Mouse (Mus musculus) layer of hippocampus, postnatal 25 days (tissue): ENCODE results near the gene Sh2b1. TPM values are rescaled to one million over a fixed set of nuclear protein-coding genes. Genes with fewer than 3 reads are reported as not detected.

ENCODE experiments used
- DNase-seq, 2 experiments: peaks; one replicate each; pipeline ENCODE4 v3.0.0; 2022; ENCODE audit warnings: mixed read lengths in 2 of 2, low spot score in 1 of 2; ENCODE audit errors: extremely low spot score in 1 of 2
- total RNA-seq, 2 experiments: library from RNA; stranded (reverse); gene quantifications; 2 replicates each; pipeline ENCODE4 v1.2.3; 2021

Sh2b1 gene
- total RNA-seq, 2 experiments from 2014 or later, result 70.8 to 73.1 TPM

DNA sequence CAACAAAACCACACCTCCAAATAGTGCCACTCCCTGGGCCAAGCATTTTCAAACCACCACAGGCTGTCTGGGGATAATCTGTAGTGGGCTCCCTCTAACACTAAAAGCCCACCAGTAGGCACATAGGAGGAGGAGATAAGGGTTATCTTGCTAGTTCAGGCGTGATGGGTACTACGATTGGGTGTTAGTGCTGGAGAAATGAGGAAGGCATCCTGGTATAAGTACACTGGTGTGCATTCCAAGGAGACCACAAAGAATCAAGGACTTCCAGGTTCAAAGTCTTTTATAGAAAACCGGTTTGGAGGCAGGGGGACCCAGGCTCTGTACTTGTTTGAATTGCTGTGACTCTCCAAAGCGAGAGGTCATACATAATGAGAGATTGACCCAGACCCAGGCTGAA is 47.1 kb downstream of the Sh2b1 start:
- no peak for DNase-seq

DNA sequence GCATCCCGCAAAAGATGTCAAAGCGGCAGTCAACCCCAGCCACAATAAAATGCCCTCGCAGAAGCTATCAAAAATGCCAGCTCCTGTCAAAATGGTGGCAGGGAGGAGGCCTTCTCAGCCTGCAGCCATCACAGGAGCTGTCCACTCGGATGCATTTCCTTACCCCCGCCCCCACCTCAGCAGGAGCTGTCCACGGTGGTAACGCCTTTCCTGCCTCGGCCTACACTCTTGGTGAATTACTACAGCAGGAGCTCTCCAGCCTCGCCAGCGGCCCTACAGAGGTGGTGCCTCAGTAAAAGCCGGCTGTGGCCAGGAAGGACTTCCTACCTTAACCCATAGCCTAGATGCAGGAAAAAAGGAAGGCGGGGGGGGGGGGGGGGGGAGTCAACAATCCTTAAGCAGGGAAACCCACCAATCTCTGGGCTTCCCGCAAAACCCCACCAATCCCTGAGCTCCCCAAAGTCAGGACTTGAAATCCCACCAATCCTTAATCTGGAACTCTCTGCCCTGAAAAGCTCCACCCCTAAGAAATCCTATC is 47.8 kb downstream of the Sh2b1 start:
- DNase-seq, result no peak

DNA sequence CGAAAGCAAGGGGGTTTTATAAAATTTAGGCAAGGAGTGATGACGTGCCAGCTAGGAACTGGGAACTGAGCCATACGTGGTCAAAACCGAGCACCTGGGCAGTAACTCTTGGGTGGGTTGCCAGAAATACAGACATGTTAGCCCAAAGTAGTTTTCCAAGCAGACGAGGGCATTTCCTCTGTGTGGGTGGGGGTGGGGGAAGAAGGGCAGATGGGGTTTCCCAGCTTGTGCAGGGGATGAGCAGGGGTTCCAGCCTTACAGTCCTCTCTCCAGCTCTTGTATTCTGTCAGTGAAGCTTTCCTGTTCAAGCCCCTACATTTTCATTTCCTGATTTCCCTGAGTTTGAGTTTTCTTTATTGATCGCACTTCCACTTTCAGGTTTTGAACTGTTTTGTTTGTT is 51.1 kb downstream of the Sh2b1 start:
- DNase-seq, result no peak

DNA sequence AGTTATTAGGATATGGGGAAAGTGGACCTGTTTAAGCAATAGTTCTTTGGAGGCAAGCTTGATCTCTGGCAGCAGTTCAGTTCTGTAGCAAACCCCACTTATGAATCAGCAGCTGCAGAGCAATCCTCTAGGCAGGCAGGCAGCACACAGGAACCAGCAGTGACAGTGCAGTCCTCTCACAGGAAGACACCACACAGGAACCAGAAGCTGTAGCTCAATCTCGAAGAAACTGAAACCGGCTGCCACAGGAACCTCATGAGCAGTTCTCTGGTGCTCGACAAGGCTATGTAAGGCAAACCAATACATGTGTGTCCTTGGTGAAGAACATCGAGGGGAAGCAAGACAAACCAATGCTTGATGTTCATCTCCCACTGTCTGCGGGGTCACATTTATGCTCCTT is 53.5 kb downstream of the Sh2b1 start:
- DNase-seq, result no peak

DNA sequence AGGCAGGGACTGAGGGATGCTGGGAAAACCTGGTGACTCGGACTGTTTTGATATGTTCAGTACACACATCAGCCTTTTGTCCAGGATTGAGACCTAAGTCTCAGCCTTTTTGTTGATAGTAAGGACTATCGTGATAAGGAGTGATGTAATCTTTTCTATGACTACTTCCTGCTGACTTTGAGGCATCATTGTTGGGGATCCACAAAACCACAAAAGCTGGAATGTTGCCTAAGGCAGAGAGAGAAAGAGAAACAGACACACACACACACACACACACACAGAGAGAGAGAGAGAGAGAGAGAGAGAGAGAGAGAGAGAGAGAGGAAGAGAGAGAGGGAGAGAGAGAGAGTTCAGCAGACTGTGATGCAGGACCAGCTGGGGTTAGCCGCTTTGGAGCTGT is 56.7 kb downstream of the Sh2b1 start:
- DNase-seq, result no peak

DNA sequence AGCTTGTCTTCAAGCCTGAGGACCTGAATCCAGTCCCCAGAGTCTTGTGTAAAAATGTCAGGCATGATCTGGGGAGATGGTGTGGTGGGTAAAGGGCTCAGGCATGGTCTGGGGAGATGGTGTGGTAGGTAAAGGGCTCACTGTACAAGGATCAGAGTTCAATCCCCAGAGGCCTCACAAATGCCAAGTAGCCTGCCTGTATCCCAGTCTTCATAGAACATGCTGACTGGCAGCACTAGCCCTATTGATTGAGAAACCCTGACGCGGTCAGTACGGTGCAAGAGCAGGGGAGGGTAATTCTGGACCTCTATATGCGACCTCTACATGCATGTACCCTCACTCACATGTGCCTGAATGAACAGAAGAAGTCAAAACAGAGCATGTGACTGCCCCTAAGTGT is 57.6 kb downstream of the Sh2b1 start:
- no peak for DNase-seq

DNA sequence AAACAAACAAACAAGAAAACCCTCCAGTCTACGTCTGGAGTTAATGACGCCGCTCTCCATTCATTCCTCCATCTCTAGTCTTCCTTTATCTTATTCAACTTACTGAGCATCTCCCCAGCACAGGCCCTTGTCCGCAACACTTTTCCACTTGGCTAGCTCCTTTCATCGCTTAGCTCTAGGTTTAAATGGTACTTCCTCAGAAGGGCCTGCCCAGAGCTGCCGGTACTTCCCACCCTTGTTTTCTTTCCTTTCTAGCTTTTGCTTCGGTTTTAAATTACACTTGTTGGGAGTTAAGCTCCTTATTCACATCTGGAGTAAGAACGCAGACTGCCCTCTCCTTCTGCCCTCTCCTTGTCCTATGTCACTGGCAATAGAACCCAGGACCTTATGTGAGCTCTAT is 58.2 kb downstream of the Sh2b1 start:
- no peak for DNase-seq

Other genes starting within 250 kb of the Sh2b1 start
- gene Sbk1, start 202.8 kb downstream of the Sh2b1 start, total RNA-seq, result 10 to 100 TPM; 98.2 to 99.0 TPM
- 1 to 10 TPM; 1.1 to 1.3 TPM for gene Lat, start 105.9 kb downstream of the Sh2b1 start, total RNA-seq
- gene Spns1, start 98.0 kb downstream of the Sh2b1 start, total RNA-seq, result 10 to 100 TPM; 87.5 to 89.6 TPM
- gene Nfatc2ip, start 78.7 kb downstream of the Sh2b1 start, total RNA-seq, result 1 to 10 TPM; 5.8 to 8.4 TPM
- not detected for gene Cd19, start 60.5 kb downstream of the Sh2b1 start, total RNA-seq
- 10 to 100 TPM in 1 of 2 experiments, 1 to 10 TPM in 1; 9.8 to 13.5 TPM for gene Rabep2, start 46.7 kb downstream of the Sh2b1 start, total RNA-seq
- 1 to 10 TPM in 1 of 2 experiments, under 1 TPM in 1; 0.76 to 1.0 TPM for gene Atp2a1, start 12.3 kb downstream of the Sh2b1 start, total RNA-seq
- 10 to 100 TPM; 77.2 to 78.8 TPM for gene Tufm, start 11.9 kb upstream of the Sh2b1 start, total RNA-seq
- 100 to 1,000 TPM; 101 to 134 TPM for gene Atxn2l, start 28.0 kb upstream of the Sh2b1 start, total RNA-seq
- gene Eif3c, start 91.0 kb upstream of the Sh2b1 start, total RNA-seq, result 100 to 1,000 TPM; 184 to 193 TPM
- 1 to 10 TPM in 1 of 2 experiments, under 1 TPM in 1; 0.28 to 1.1 TPM for gene Apobr, start 109.5 kb upstream of the Sh2b1 start, total RNA-seq
- gene Cln3, start 110.4 kb upstream of the Sh2b1 start, total RNA-seq, result 10 to 100 TPM; 30.3 to 37.4 TPM
- gene Il27, start 119.5 kb upstream of the Sh2b1 start, total RNA-seq, result not detected
- 1 to 10 TPM; 5.8 to 8.6 TPM for gene Nupr1, start 155.4 kb upstream of the Sh2b1 start, total RNA-seq
- gene Sgf29, start 173.9 kb upstream of the Sh2b1 start, total RNA-seq, result 10 to 100 TPM; 30.5 to 35.1 TPM
- 10 to 100 TPM in 1 of 2 experiments, 1 to 10 TPM in 1; 9.5 to 11.1 TPM for gene Sult1a1, start 201.0 kb upstream of the Sh2b1 start, total RNA-seq
- 100 to 1,000 TPM; 104 to 112 TPM for gene Bola2, start 220.0 kb upstream of the Sh2b1 start, total RNA-seq
- gene Slx1b, start 220.4 kb upstream of the Sh2b1 start, total RNA-seq, result 10 to 100 TPM; 16.4 to 19.4 TPM
- gene Coro1a, start 232.4 kb upstream of the Sh2b1 start, total RNA-seq, result 100 to 1,000 TPM; 129 to 139 TPM